Mouse (Mus musculus) common myeloid progenitor, adult 5-6 weeks (primary cell): ENCODE measurements around the gene Sirt5. TPM values are rescaled to one million over a fixed set of nuclear protein-coding genes. Genes with fewer than 3 reads are reported as not detected.

Experiments
- ATAC-seq: replicated peaks from 2 replicates; pipeline ENCODE4 v1.8.0; 2016; ENCODE audit warnings: low read depth, mild to moderate bottlenecking, moderate TSS enrichment, inconsistent platforms; ENCODE audit not compliant: poor library complexity, severe bottlenecking
- total RNA-seq: library from RNA; stranded (forward); fragments of 200-1000, 187-1606 nt; gene quantifications from 2 replicates; pipeline ENCODE4 v1.2.3, GENCODE M21; 2017

Gene Sirt5
- total RNA-seq, result 9.7 and 10.9 TPM in 2 replicates

- peak; percentile 98 for ATAC-seq
Measured at GRCm38 (mm10) chr13:43364985-43365824, at the start of gene Sirt5. Gene Sirt5, plus strand, starts transcription at chr13:43365496.

- ATAC-seq, result no peak
Measured at GRCm38 (mm10) chr13:43317411-43317810, 47.9 kb upstream of the Sirt5 start.

- no peak; the same call in 1 of the 2 replicates for ATAC-seq
Measured at GRCm38 (mm10) chr13:43319396-43319795, 45.9 kb upstream of the Sirt5 start.

- no peak for ATAC-seq
Measured at GRCm38 (mm10) chr13:43321492-43321891, 43.8 kb upstream of the Sirt5 start.

GRCm38 (mm10) chr13:43325427-43325826 is 39.9 kb upstream of the Sirt5 start:
- peak; percentile 88 for ATAC-seq

- 0 out of 2 replicates have a peak, but pooled peaks have one; percentile 29 for ATAC-seq
Measured at GRCm38 (mm10) chr13:43331721-43332444, 33.4 kb upstream of the Sirt5 start.

- ATAC-seq, result 0 out of 2 replicates have a peak, but pooled peaks have one; percentile 29
Measured at GRCm38 (mm10) chr13:43332591-43332990, 32.7 kb upstream of the Sirt5 start.

GRCm38 (mm10) chr13:43336425-43337221 is 28.7 kb upstream of the Sirt5 start:
- peak; percentile 54 for ATAC-seq

GRCm38 (mm10) chr13:43338001-43338400 is 27.3 kb upstream of the Sirt5 start:
- ATAC-seq, result no peak

GRCm38 (mm10) chr13:43338632-43339031 is 26.7 kb upstream of the Sirt5 start:
- ATAC-seq, result no peak

GRCm38 (mm10) chr13:43346825-43347224 is 18.5 kb upstream of the Sirt5 start:
- ATAC-seq, result no peak

- no peak for ATAC-seq
Measured at GRCm38 (mm10) chr13:43349376-43349775, 15.9 kb upstream of the Sirt5 start.

- ATAC-seq, result no peak
Measured at GRCm38 (mm10) chr13:43350489-43351169, 14.7 kb upstream of the Sirt5 start.

- no peak for ATAC-seq
Measured at GRCm38 (mm10) chr13:43353356-43353755, 11.9 kb upstream of the Sirt5 start.

- ATAC-seq, result no peak
Measured at GRCm38 (mm10) chr13:43354362-43354761, 10.9 kb upstream of the Sirt5 start.

GRCm38 (mm10) chr13:43356346-43357125 is 8.8 kb upstream of the Sirt5 start:
- ATAC-seq, result no peak

GRCm38 (mm10) chr13:43360534-43360933 is 4.8 kb upstream of the Sirt5 start:
- ATAC-seq, result no peak

GRCm38 (mm10) chr13:43362353-43362752 is 2.9 kb upstream of the Sirt5 start:
- no peak for ATAC-seq

GRCm38 (mm10) chr13:43365825-43366184 is 509 bp downstream of the Sirt5 start:
- no peak for ATAC-seq
